Comparison of ENCODE assay signal across 8 mouse cellular contexts in the genomic region with DNA sequence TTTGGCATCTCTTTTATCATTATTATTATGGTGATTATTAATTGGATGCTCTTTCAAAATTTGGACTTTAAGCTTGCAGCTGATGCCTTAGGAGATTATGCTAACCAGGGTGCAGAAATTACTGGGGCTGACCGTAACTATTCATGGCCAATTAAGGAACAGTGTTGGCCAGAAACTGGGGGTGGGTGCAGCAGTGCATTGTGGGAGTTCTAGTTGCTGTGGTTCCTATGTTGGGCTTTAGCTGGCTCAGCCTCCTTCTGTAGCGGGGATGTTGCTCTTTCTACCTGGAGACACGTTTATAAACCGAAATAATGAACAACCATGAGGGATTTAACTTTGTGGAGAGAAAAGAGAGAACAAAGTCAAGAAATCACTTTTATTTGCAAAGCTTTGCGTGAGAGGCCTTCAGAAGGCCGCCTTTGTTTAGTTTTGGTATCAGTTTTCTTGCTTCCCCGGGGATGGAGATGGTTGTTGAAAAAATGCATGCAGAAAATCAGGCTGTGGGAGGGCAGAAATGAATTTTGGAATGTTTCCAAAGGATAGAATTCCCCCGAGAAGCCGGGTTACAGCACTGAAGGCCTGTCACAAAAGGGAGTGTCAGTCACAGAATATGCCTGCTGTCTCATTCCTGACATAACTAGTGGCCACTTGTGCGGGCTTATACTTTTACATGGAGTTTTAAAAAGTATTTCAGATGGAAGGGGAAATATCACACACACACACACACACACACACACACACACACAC.
A peak's percentile ranks its signal among the peaks of the same experiment; 100 is the strongest.
DNase-seq lines count a peak whose midpoint lies in the region; ATAC-seq lines count a peak whose summit lies in the region.

No protein-coding gene starts in this region.

- no peaks in the 10 kb centered on the region for H3K27me3 ChIP-seq in neural tube, embryonic 11.5 days (ENCODE audit: control insufficient read depth, insufficient read depth, low read length)
- H3K27me3 ChIP-seq in forebrain, embryonic 13.5 days, result no peaks in the 10 kb centered on the region
- H3K27me3 ChIP-seq in hindbrain, embryonic 12.5 days, result no peaks in the 10 kb centered on the region
- no peaks in the 10 kb centered on the region for H3K27me3 ChIP-seq in stomach, embryonic 14.5 days (ENCODE audit: control insufficient read depth, insufficient read depth, low read length)

- WGBS in neural tube, embryonic 11.5 days, result 75% methylated on average over 10 of the region's 10 CpGs
- 30% methylated on average over 10 of the region's 10 CpGs for WGBS in forebrain, embryonic 13.5 days
- 44% methylated on average over 10 of the region's 10 CpGs for WGBS in hindbrain, embryonic 12.5 days
- 20% methylated on average over 10 of the region's 10 CpGs for WGBS in stomach, embryonic 14.5 days

- no peak for DNase-seq in neural tube, embryonic 11.5 days (ENCODE audit: low spot score)
- DNase-seq in neural tube, embryonic 10.5 days (ENCODE audit: extremely low spot score, low spot score), result no peak
- DNase-seq in spleen, postnatal 14 days (ENCODE audit: low spot score in 2 of 2), result no peak
- DNase-seq in gastrocnemius, postnatal 36 days, result no peak
- no peak for DNase-seq in gastrocnemius, postnatal 10 days

- ATAC-seq in neural tube, embryonic 11.5 days (ENCODE audit: insufficient read depth, low FRiP score, low TSS enrichment), result 0 out of 2 replicates have a peak, but pooled peaks have one; percentile 54
- ATAC-seq in forebrain, embryonic 13.5 days, result peak; percentile 75
- ATAC-seq in hindbrain, embryonic 12.5 days (ENCODE audit: low FRiP score), result peak; percentile 86
- ATAC-seq in stomach, embryonic 14.5 days (ENCODE audit: insufficient number of reproducible peaks, insufficient read depth, low FRiP score, low read depth), result no peak

- H3K9ac ChIP-seq in neural tube, embryonic 11.5 days (ENCODE audit: low read length), result no peak overlapping the region
- no peak overlapping the region for H3K9ac ChIP-seq in forebrain, embryonic 13.5 days
- H3K9ac ChIP-seq in hindbrain, embryonic 12.5 days, result no peak overlapping the region
- H3K9ac ChIP-seq in stomach, embryonic 14.5 days (replicated peaks; ENCODE audit: low read depth, low read length), result no peak overlapping the region

- no peaks in the 10 kb centered on the region for H3K36me3 ChIP-seq in neural tube, embryonic 11.5 days (ENCODE audit: control insufficient read depth, insufficient read depth, low read length)
- H3K36me3 ChIP-seq in forebrain, embryonic 13.5 days (ENCODE audit: poor library complexity, severe bottlenecking), result no peaks in the 10 kb centered on the region
- H3K36me3 ChIP-seq in hindbrain, embryonic 12.5 days, result no peaks in the 10 kb centered on the region
- H3K36me3 ChIP-seq in stomach, embryonic 14.5 days (ENCODE audit: control insufficient read depth, insufficient read depth, low read length), result no peaks in the 10 kb centered on the region

- intact Hi-C loops in gastrocnemius, postnatal 36 days (cut with DNase I), result no loop called here

- no peak overlapping the region for H3K4me2 ChIP-seq in neural tube, embryonic 11.5 days (ENCODE audit: low read depth)
- peak overlapping the region; percentile 1; the same call in 1 of the 2 replicates for H3K4me2 ChIP-seq in forebrain, embryonic 13.5 days
- no peak overlapping the region for H3K4me2 ChIP-seq in hindbrain, embryonic 12.5 days (replicated peaks)
- no peak overlapping the region; the same call in 1 of the 2 replicates for H3K4me2 ChIP-seq in stomach, embryonic 14.5 days (replicated peaks; ENCODE audit: low read depth, low read length)

- H3K4me1 ChIP-seq in neural tube, embryonic 11.5 days (ENCODE audit: control insufficient read depth, insufficient read depth, low read length), result no peaks in the 10 kb centered on the region
- H3K4me1 ChIP-seq in forebrain, embryonic 13.5 days, result peaks cover 23% of the 10 kb centered on the region
- peaks cover 25% of the 10 kb centered on the region for H3K4me1 ChIP-seq in hindbrain, embryonic 12.5 days
- peaks cover 11% of the 10 kb centered on the region; the same call in 1 of the 2 replicates for H3K4me1 ChIP-seq in stomach, embryonic 14.5 days (ENCODE audit: control insufficient read depth, insufficient read depth, low read length)

- no peaks in the 10 kb centered on the region for H3K9me3 ChIP-seq in neural tube, embryonic 11.5 days (ENCODE audit: control insufficient read depth, low read length)
- no peaks in the 10 kb centered on the region for H3K9me3 ChIP-seq in forebrain, embryonic 13.5 days (replicated peaks)
- H3K9me3 ChIP-seq in hindbrain, embryonic 12.5 days (replicated peaks), result no peaks in the 10 kb centered on the region
- H3K9me3 ChIP-seq in stomach, embryonic 14.5 days (ENCODE audit: control insufficient read depth, low read depth, low read length), result no peaks in the 10 kb centered on the region

- no peak overlapping the region for H3K27ac ChIP-seq in neural tube, embryonic 11.5 days (ENCODE audit: low read depth, low read length)
- H3K27ac ChIP-seq in forebrain, embryonic 13.5 days, result peak overlapping the region; percentile 67
- H3K27ac ChIP-seq in hindbrain, embryonic 12.5 days, result peak overlapping the region; percentile 53
- H3K27ac ChIP-seq in stomach, embryonic 14.5 days (ENCODE audit: low read length), result peak overlapping the region; percentile 66; the same call in 1 of the 2 replicates

- H3K4me3 ChIP-seq in neural tube, embryonic 11.5 days (ENCODE audit: low read depth, low read length), result no peak overlapping the region
- H3K4me3 ChIP-seq in forebrain, embryonic 13.5 days, result no peak overlapping the region
- no peak overlapping the region for H3K4me3 ChIP-seq in hindbrain, embryonic 12.5 days
- H3K4me3 ChIP-seq in stomach, embryonic 14.5 days (ENCODE audit: low read depth, low read length), result no peak overlapping the region
